Mouse (Mus musculus) urinary bladder, postnatal 14 days (tissue): ENCODE measurements around the gene Acsbg1.
A peak's percentile ranks its signal among the peaks of the same experiment; 100 is the strongest.

Source experiments
- DNase-seq: peaks from one replicate; pipeline ENCODE4 v3.0.0; 2021; ENCODE audit warnings: low spot score

The Acsbg1 gene

GRCm38 (mm10) chr9:54668455-54668854 lies 6.8 kb upstream of the Acsbg1 start:
- DNase-seq, result no peak

DNA sequence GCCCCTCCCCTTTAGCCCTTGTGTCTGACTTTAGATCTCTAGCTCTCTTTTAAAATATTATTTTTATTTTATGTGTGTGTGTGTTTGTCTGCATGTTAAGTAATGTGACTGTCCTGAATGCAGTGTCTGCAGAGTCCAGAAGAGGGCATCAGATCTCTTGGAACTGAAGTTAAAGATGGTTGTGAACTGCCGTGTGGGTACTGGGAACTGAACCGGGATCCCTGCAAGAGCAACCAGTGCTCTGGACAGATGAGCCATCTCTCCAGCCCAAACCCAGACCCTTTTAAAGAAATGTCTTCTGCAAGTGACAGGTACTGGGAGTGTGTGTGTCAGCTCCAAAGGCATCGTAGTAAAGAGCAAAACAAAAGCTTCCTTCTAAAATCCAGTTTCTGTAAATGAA lies 4.4 kb upstream of the Acsbg1 start:
- no peak for DNase-seq

GRCm38 (mm10) chr9:54664358-54664757 lies 2.7 kb upstream of the Acsbg1 start:
- no peak for DNase-seq

GRCm38 (mm10) chr9:54658773-54659172 lies 2.9 kb downstream of the Acsbg1 start:
- no peak for DNase-seq

DNA sequence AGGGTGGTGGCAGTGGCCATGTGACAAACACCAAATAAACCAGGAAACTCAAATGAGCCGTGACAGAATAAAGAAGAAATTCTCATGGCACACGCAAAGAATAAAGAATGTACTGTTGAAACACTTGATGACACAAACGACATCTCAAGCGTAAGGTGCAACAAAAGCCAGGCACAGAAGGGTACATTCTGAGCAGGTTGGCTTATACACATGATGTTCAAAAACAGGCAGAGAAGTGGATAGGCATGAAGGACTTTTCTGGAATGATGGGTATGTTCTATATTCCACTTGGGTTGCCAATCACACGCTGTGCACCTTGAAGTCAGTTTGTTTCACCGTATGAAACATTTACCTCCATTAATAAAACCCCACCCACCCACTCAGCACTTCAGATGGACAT lies 5.3 kb downstream of the Acsbg1 start:
- no peak for DNase-seq

GRCm38 (mm10) chr9:54655846-54656245 lies 5.8 kb downstream of the Acsbg1 start:
- DNase-seq, result no peak

DNA sequence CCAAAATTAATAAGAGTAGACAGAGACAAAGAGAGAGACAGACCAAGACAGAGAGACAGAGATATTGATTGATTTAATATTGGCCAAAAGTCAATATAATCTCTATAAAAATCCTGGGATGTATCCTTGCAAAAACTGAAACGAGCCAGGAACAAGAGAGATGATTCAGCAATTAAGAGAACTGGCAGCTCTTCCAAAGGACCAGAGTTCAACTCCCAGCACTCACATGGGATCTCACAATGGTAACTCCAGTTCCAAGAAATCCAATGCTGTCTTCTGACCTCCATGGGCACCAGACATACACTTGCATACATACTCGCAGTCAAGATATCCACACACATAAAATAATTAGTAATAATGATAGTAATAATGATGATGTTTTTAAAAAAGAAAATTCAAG lies 8.9 kb downstream of the Acsbg1 start:
- DNase-seq, result no peak

GRCm38 (mm10) chr9:54649360-54649759 lies 12.3 kb downstream of the Acsbg1 start:
- DNase-seq, result peak; percentile 37

- no peak for DNase-seq
Observed at GRCm38 (mm10) chr9:54647456-54647855, 14.2 kb downstream of the Acsbg1 start.

- DNase-seq, result no peak
Observed at GRCm38 (mm10) chr9:54646252-54646651, 15.4 kb downstream of the Acsbg1 start.

DNA sequence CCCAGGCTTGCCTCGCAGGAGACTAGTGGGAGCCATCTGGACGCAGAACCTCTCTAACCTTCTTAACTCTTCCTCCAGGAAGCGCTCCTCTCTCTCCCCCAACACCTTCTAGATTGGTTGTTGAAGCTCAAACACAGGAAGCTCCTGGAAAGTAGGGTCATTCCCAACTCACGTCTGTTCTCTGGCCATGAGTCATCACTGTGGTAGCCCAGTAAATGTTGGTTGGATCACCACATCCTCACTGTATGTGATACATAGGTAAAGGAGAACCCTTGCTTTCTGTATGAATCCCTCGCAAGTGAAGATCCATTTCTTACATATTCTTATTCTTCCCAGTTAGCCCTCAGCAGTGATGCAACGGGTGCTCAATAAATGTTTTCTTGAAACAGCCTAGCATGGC lies 16.1 kb downstream of the Acsbg1 start:
- DNase-seq, result no peak

DNA sequence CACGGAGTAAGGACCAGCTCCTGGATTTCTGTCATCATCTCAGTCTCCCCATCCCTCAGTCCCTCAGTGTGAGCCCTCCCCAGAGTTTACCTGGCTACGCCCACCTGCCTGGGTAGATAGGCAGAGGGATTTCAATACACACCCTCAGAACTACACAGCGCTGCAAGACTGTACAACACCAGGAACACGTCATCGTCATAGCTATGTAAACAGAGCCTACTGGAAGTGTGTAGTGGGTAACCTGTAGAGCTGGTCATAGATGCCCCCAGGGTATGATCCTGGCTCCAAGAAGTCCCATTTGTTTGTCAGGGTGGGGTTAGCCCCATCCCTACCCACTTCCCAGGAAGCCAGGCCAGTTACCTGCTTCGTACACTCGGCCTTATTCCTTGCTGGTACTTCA lies 18.5 kb downstream of the Acsbg1 start:
- DNase-seq, result peak; percentile 49

- DNase-seq, result peak; percentile 60
Observed at GRCm38 (mm10) chr9:54642556-54642955, 19.1 kb downstream of the Acsbg1 start.

DNA sequence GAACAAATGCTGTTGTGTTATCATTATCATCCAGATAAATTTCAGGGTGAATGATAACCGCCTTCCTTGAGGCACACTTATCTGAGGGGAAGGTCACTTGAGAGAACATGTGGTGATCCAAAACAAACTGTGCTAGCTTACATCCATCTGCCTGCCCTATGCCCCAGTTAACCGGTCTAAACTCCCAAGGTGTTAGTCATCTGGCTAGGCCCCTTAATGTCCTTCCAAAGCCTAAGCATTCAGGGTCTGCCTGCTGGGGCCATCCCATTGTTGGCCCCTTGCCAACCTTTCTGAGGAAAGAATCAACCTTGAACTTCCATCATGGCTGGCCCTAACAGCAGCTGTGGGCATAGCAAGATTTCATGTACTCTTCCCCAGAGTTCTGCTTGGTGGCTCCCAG lies 19.5 kb downstream of the Acsbg1 start:
- no peak for DNase-seq

DNA sequence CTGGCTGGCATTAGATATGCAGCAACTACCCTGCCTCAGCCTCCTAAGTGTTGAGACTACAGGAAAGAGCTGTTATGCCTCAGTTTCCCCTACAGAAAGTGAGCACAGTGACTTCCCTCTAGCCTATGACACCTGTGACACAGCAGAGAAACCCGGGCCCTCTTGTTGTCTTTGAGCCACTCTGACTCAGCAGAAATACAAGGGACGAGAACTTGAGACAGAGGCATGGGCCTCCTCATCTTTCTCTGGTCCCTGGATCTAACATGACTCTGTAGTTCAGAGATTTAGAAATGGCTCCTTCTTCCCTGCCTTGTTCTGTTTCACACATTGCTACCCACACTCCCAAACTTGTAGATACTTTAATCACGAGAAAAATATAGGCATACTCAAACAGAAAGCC lies 20.1 kb downstream of the Acsbg1 start:
- no peak for DNase-seq

GRCm38 (mm10) chr9:54639192-54639591 lies 22.5 kb downstream of the Acsbg1 start:
- DNase-seq, result no peak

DNA sequence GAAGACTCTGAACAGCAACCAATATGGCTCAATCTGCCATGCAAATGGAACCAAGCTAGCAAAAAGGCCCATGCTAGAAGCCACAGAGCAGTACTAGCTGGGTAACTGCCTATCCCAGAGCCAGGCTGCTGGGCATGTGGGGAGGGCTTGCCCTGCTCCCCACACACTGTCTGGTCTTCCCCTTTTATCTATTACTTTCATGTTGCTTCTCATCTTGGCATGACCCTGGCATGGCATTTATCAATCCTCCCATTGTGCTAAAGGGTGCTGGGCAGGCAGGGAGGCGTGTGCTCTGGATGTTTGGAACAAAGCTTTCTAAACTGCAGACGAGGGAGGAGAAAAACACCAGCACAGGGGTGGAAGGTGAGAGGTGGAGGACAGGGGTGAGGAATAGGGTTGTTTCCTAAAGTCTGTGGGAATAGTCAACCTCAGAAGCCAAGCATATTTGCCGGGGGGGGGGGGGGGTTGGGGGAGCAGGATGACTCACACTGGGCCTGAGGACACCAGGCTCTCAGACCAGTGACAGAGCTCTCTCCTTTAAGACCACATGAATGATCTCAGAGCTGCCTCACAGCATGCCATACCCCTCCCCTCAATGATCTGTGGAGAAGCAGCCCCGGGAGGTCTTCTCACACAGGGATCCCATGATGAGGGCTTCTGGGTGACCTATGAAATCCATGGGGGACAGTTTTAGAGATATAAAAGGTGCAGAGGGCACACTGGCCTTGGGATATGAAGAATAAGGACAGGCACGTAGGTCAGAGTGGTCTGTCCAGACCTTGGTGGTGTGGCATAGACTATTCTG lies 24.0 kb downstream of the Acsbg1 start:
- no peak for DNase-seq

- no peak for DNase-seq
Observed at GRCm38 (mm10) chr9:54633401-54633800, 28.3 kb downstream of the Acsbg1 start.

GRCm38 (mm10) chr9:54630905-54631304 lies 30.8 kb downstream of the Acsbg1 start:
- no peak for DNase-seq

DNA sequence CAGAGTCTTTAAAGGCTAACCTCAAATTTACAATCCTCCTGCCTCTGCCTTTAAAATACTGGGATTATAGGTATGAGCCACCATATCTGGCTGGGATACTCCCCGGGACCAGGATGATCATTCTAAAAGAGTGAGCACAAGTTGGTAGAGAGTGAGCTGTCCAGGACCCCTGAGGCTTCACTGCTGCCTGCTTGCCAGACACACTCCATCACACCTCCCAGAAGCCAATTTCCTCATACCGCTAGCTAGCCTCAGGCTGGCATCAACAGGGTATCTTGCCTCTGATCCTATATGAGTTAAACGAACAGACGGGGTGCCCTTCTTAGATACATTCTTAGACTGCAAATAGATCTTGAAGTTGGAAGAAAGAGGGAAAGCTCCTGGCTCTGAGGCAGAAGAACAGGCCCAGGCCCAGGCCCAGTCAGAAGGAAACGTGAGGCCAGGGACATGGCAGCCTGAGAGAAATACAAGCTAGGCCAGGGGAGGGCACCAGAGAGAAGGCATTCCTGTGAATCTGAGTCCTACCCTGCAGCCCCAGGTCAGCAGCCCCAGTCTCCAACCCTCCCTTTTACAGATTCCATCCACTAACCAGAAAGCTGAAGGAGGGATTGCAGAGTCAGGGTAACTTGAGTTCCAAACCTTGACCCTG lies 31.9 kb downstream of the Acsbg1 start:
- DNase-seq, result no peak

- DNase-seq, result no peak
Observed at GRCm38 (mm10) chr9:54628752-54629151, 32.9 kb downstream of the Acsbg1 start.

- DNase-seq, result no peak
Observed at GRCm38 (mm10) chr9:54627240-54627639, 34.4 kb downstream of the Acsbg1 start.

DNA sequence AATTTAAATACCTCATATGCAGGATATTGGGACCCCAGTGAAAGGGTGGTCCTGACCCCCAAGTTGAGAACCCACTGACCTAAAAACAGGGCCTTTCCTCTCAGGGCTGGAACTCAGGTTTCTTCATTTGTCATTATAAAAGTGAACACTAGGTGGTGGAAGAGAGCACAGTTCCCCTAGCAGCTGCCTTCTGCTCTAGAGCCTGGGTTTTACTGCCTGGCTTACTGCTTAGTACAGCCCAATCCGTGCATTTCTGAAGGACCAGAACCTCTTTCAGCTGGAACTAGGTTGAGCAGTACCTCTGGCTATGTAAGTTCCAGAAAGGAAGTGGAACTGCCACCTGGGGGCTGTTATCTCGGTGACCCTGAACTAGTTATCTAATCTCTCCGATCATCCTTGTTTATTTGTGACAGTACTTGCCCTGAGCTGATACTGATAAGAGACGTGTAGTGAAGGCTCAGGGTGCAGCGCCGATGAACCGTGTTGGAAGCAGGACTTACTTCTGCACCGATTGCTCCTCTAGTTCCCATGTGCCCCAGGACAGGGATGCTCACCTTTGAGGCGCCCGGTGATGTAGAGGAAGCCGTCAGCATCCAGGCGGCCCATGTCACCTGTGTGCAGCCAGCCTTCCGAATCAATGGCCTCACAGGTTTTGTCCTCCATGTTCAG lies 47.4 kb downstream of the Acsbg1 start:
- no peak for DNase-seq
